Mouse (Mus musculus) G1E (cell line): ENCODE measurements around the gene Ubald1.

Experiments used
- CTCF ChIP-seq: IDR thresholded peaks from 2 replicates; pipeline ENCODE4 v1.5.1; 2012; ENCODE audit warnings: low read depth, low read length, inconsistent platforms, mixed read lengths
- GATA1 ChIP-seq: IDR thresholded peaks from 2 replicates; pipeline ENCODE4 v1.6.1; 2012; ENCODE audit warnings: borderline replicate concordance, low read length, inconsistent platforms, mixed read lengths
- POLR2AphosphoS5 ChIP-seq: IDR thresholded peaks from 2 replicates; pipeline ENCODE4 v1.6.1; 2012; ENCODE audit warnings: low read depth, low read length, inconsistent platforms; ENCODE audit not compliant: insufficient replicate concordance

DNA sequence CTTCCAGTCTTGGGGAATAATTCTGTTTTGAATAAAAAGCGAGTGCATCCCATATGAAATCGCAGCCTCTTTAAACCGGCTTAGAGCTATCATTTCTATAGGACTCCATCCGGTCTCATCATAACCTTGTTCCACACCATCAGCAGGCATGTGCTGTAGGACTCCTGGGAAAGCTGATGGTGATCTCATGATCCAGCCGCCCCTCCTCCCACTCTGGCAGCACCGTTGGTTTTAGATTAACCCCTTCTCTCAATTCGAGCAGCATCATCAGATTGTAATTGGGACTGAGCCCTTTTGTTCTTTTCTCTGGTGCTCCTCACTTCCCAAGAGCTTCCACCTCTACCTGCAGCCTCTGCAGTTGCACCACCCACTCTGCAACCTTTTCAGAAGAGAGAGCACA is 21.1 kb upstream of the Ubald1 start:
- TF ChIP-seq CTCF, result no peak
- no peak for TF ChIP-seq GATA1
- TF ChIP-seq POLR2AphosphoS5, result no peak
